Mouse (Mus musculus): Measurements from ENCODE around the gene 2410015M20Rik.
A peak's percentile ranks its signal among the peaks of the same experiment; 100 is the strongest.

2410015M20Rik gene

GRCm38 (mm10) chr17:56572154-56572553 is 37.4 kb downstream of the 2410015M20Rik start:
- DNase-seq (ENCODE audit: low read depth, low spot score), result no peak

GRCm38 (mm10) chr17:56570287-56570686 is 39.3 kb downstream of the 2410015M20Rik start:
- DNase-seq (ENCODE audit: low read depth, low spot score), result no peak

GRCm38 (mm10) chr17:56567370-56567769 is 42.2 kb downstream of the 2410015M20Rik start:
- no peak for DNase-seq (ENCODE audit: low read depth, low spot score)

GRCm38 (mm10) chr17:56566918-56567317 is 42.7 kb downstream of the 2410015M20Rik start:
- DNase-seq (ENCODE audit: low read depth, low spot score), result no peak

- no peak for DNase-seq (ENCODE audit: low read depth, low spot score)
Observed at GRCm38 (mm10) chr17:56566293-56566692, 43.3 kb downstream of the 2410015M20Rik start.

- DNase-seq (ENCODE audit: low read depth, low spot score), result no peak
Observed at GRCm38 (mm10) chr17:56561866-56562265, 47.7 kb downstream of the 2410015M20Rik start.

- no peak for DNase-seq (ENCODE audit: low read depth, low spot score)
Observed at GRCm38 (mm10) chr17:56560131-56560530, 49.4 kb downstream of the 2410015M20Rik start.

GRCm38 (mm10) chr17:56559386-56559785 is 50.2 kb downstream of the 2410015M20Rik start:
- DNase-seq (ENCODE audit: low read depth, low spot score), result no peak

GRCm38 (mm10) chr17:56558448-56558847 is 51.1 kb downstream of the 2410015M20Rik start:
- DNase-seq (ENCODE audit: low read depth, low spot score), result peak; percentile 37

All from retina, adult 2 months (tissue).